Mouse (Mus musculus) embryonic facial prominence, embryonic 15.5 days (tissue): ENCODE measurements around the gene Mrto4. TPM values are rescaled to one million over a fixed set of nuclear protein-coding genes. Genes with fewer than 3 reads are reported as not detected.
A peak's percentile ranks its signal among the peaks of the same experiment; 100 is the strongest.

Experiments
- ATAC-seq: fragments of 200-750 bp; cut with Nextera tagmentation; 2 replicates; pipeline ENCODE4 v1.8.0; 2017; ENCODE audit warnings: low read depth, moderate TSS enrichment; ENCODE audit not compliant: insufficient number of reproducible peaks, low FRiP score, low TSS enrichment
- H3K27ac ChIP-seq: fragments of 300-500 bp; sonication (generic); replicated peaks from 2 replicates; pipeline ENCODE4 v1.5.1; 2015; ENCODE audit warnings: mild to moderate bottlenecking, inconsistent platforms
- H3K27me3 ChIP-seq: fragments of 300-500 bp; sonication (generic); 2 replicates; pipeline ENCODE4 v1.6.1; 2015; ENCODE audit warnings: inconsistent platforms
- H3K36me3 ChIP-seq: fragments of 300-500 bp; sonication (generic); 2 replicates; pipeline ENCODE4 v1.6.1; 2015; ENCODE audit warnings: mild to moderate bottlenecking, inconsistent platforms
- H3K4me1 ChIP-seq: fragments of 300-500 bp; sonication (generic); 2 replicates; pipeline ENCODE4 v1.6.1; 2015; ENCODE audit warnings: inconsistent platforms
- H3K4me2 ChIP-seq: fragments of 300-500 bp; sonication (generic); replicated peaks from 2 replicates; pipeline ENCODE4 v1.6.1; 2015; ENCODE audit warnings: mild to moderate bottlenecking, inconsistent platforms
- H3K4me3 ChIP-seq: fragments of 300-500 bp; sonication (generic); replicated peaks from 2 replicates; pipeline ENCODE4 v1.5.1; 2015; ENCODE audit warnings: mild to moderate bottlenecking, inconsistent platforms
- H3K9ac ChIP-seq: fragments of 300-500 bp; sonication (generic); 2 replicates; pipeline ENCODE4 v1.6.1; 2015; ENCODE audit warnings: inconsistent platforms
- H3K9me3 ChIP-seq: fragments of 300-500 bp; sonication (generic); replicated peaks from 2 replicates; pipeline ENCODE4 v1.6.1; 2016; ENCODE audit warnings: inconsistent platforms
- whole genome bisulfite sequencing: fragments of 180-500 bp; shearing (Covaris S2); methylation state at CpG from one replicate; pipeline ENCODE4 v1.1.7; 2015; 5-methylcytosine and 5-hydroxymethylcytosine counted together
- microRNA-seq: library from miRNA; unstranded; fragments of <30 nt; microRNA quantifications from one replicate; pipeline ENCODE4, GENCODE M21; 2016; ENCODE audit warnings: borderline number of aligned reads
- polyA plus RNA-seq: library from polyadenylated mRNA; unstranded; fragments of >200 nt; fragmentation: Nextera tagmentation; extraction: Ambion mirVana; gene quantifications from 2 replicates; pipeline ENCODE4 v1.2.1, GENCODE M21; 2015

The Mrto4 gene
- polyA plus RNA-seq, 1 experiment from 2014 or later, result 108 TPM

GRCm38 (mm10) chr4:139310171-139310898 lies 42.0 kb downstream of the Mrto4 start, which contains the start of the genes Pqlc2 and Akr7a5:
TSS of gene Pqlc2 (minus strand) at chr4:139310708.
TSS of gene Akr7a5 (plus strand) at chr4:139310744.
- under 1% methylated on average over 63 of the region's 63 CpGs for WGBS
- Histone ChIP-seq H3K4me3 (peak within 1 kb of the TSS; percentile 95), H3K36me3 (peaks cover 30% of the 10 kb centered on the region), H3K4me1 (peaks cover 26% of the 10 kb centered on the region), H3K9ac (peak within 1 kb of the TSS; percentile 87), H3K27me3 (no peaks in the 10 kb centered on the region), H3K9me3 (no peaks in the 10 kb centered on the region), H3K4me2 (peak within 1 kb of the TSS; percentile 94), H3K27ac (peak within 1 kb of the TSS; percentile 87)
- ATAC-seq, result peak; percentile 87

GRCm38 (mm10) chr4:139309651-139310050 lies 42.7 kb downstream of the Mrto4 start:
- peak overlapping the region; percentile 95 for H3K4me3 ChIP-seq
- no peaks in the 10 kb centered on the region for H3K27me3 ChIP-seq
- peaks cover 26% of the 10 kb centered on the region for H3K4me1 ChIP-seq
- 18% methylated on average over 6 of the region's 6 CpGs for WGBS
- H3K9ac ChIP-seq, result peak overlapping the region; percentile 87
- H3K4me2 ChIP-seq, result peak overlapping the region; percentile 94
- 0 out of 2 replicates have a peak overlapping the region, but pooled peaks have one; percentile 87 for H3K27ac ChIP-seq
- ATAC-seq, result no peak
- H3K9me3 ChIP-seq, result no peaks in the 10 kb centered on the region
- peaks cover 29% of the 10 kb centered on the region for H3K36me3 ChIP-seq

GRCm38 (mm10) chr4:139307916-139308315 lies 44.5 kb downstream of the Mrto4 start:
- H3K27me3 ChIP-seq, result no peaks in the 10 kb centered on the region
- H3K9me3 ChIP-seq, result no peaks in the 10 kb centered on the region
- H3K4me3 ChIP-seq, result no peak overlapping the region
- H3K27ac ChIP-seq, result no peak overlapping the region
- H3K36me3 ChIP-seq, result peaks cover 22% of the 10 kb centered on the region; the same call in 1 of the 2 replicates
- peaks cover 26% of the 10 kb centered on the region for H3K4me1 ChIP-seq
- H3K9ac ChIP-seq, result no peak overlapping the region
- no peak for ATAC-seq
- no peak overlapping the region for H3K4me2 ChIP-seq
- 82% methylated on average over 5 of the region's 5 CpGs for WGBS

- no peak for ATAC-seq
- Histone ChIP-seq H3K36me3 (peaks cover 37% of the 10 kb centered on the region), H3K4me3 (no peak overlapping the region)
Observed at GRCm38 (mm10) chr4:139305521-139305920, 46.9 kb downstream of the Mrto4 start.

GRCm38 (mm10) chr4:139302241-139302640 lies 50.1 kb downstream of the Mrto4 start:
- WGBS, result 59% methylated on average over 5 of the region's 5 CpGs
- Histone ChIP-seq H3K4me3 (no peak overlapping the region), H3K4me2 (no peak overlapping the region), H3K27ac (no peak overlapping the region), H3K9me3 (no peaks in the 10 kb centered on the region), H3K9ac (no peak overlapping the region), H3K4me1 (no peaks in the 10 kb centered on the region), H3K36me3 (peaks cover 65% of the 10 kb centered on the region), H3K27me3 (no peaks in the 10 kb centered on the region)
- no peak for ATAC-seq

More at GRCm38 (mm10) chr4:139305521-139305920, 46.9 kb downstream of the Mrto4 start:
- Histone ChIP-seq H3K27ac (no peak overlapping the region), H3K4me2 (no peak overlapping the region), H3K9ac (no peak overlapping the region), H3K4me1 (peaks cover 13% of the 10 kb centered on the region), H3K27me3 (no peaks in the 10 kb centered on the region), H3K9me3 (no peaks in the 10 kb centered on the region)
- 91% methylated on average over 3 of the region's 3 CpGs for WGBS

- H3K27ac ChIP-seq, result no peak overlapping the region
- H3K4me2 ChIP-seq, result no peak overlapping the region
- no peak overlapping the region for H3K4me3 ChIP-seq
- H3K36me3 ChIP-seq, result peaks cover 63% of the 10 kb centered on the region
- H3K9me3 ChIP-seq, result no peaks in the 10 kb centered on the region
- H3K4me1 ChIP-seq, result peaks cover 1% of the 10 kb centered on the region; the same call in 1 of the 2 replicates
- H3K27me3 ChIP-seq, result no peaks in the 10 kb centered on the region
- no peak for ATAC-seq
- no peak overlapping the region for H3K9ac ChIP-seq
- WGBS, result 89% methylated on average over 8 of the region's 8 CpGs
Observed at GRCm38 (mm10) chr4:139301780-139302179, 50.6 kb downstream of the Mrto4 start.

GRCm38 (mm10) chr4:139298671-139299366 lies 53.6 kb downstream of the Mrto4 start:
- Histone ChIP-seq H3K4me1 (peaks cover 5% of the 10 kb centered on the region; the same call in 1 of the 2 replicates), H3K4me2 (no peak overlapping the region), H3K9ac (no peak overlapping the region), H3K36me3 (peaks cover 43% of the 10 kb centered on the region), H3K9me3 (no peaks in the 10 kb centered on the region), H3K4me3 (no peak overlapping the region), H3K27me3 (no peaks in the 10 kb centered on the region), H3K27ac (no peak overlapping the region)
- WGBS, result 82% methylated on average over 12 of the region's 12 CpGs
- no peak for ATAC-seq

- 82% methylated on average over 4 of the region's 4 CpGs for WGBS
- no peak for ATAC-seq
- H3K36me3 ChIP-seq, result peaks cover 42% of the 10 kb centered on the region
Observed at GRCm38 (mm10) chr4:139297566-139297965, 54.8 kb downstream of the Mrto4 start.

More at GRCm38 (mm10) chr4:139297566-139297965, 54.8 kb downstream of the Mrto4 start:
- Histone ChIP-seq H3K9ac (no peak overlapping the region), H3K4me2 (no peak overlapping the region), H3K27ac (no peak overlapping the region), H3K4me3 (no peak overlapping the region), H3K9me3 (no peaks in the 10 kb centered on the region), H3K27me3 (no peaks in the 10 kb centered on the region), H3K4me1 (peaks cover 5% of the 10 kb centered on the region; the same call in 1 of the 2 replicates)

Small RNA genes within 50 kb of the gene (microRNA-seq; reads per million reads assigned to microRNA genes)
- gene Gm24245 (6.7 reads per million, percentile 25 among the genes with 10 or more reads in this experiment), gene Gm25732 (1.6 reads per million)

Other genes starting within 250 kb of the Mrto4 start
- gene Minos1, start 221.5 kb downstream of the Mrto4 start, polyA plus RNA-seq, result 462 and 488 TPM in 2 replicates
- 389 and 397 TPM in 2 replicates for gene Capzb, start 159.7 kb downstream of the Mrto4 start, polyA plus RNA-seq
- 16.0 and 16.5 TPM in 2 replicates for gene Pqlc2, start 41.9 kb downstream of the Mrto4 start, polyA plus RNA-seq
- gene Akr7a5, start 41.8 kb downstream of the Mrto4 start, polyA plus RNA-seq, result 85.7 and 94.1 TPM in 2 replicates
- gene Emc1, start within 50 bp of the Mrto4 start, polyA plus RNA-seq, result 23.4 and 26.7 TPM in 2 replicates
- 69.5 and 71.4 TPM in 2 replicates for gene Ubr4, start within 50 bp of the Mrto4 start, polyA plus RNA-seq
- gene Iffo2, start 178.0 kb upstream of the Mrto4 start, polyA plus RNA-seq, result 5.1 and 5.8 TPM in 2 replicates